Mouse (Mus musculus) MEL (cell line): ENCODE measurements at regions not wholly inside any gene's neighbourhood (a gene's known extent, or its start where the extent isn't known, plus 50 kb on each side); places are given as distances from the start of the nearest gene placed in this dataset.

Experiments
- DNase-seq: peaks from one replicate; pipeline ENCODE4 v3.0.0; 2011; ENCODE audit warnings: low read depth, low spot score
- H3K27ac ChIP-seq: 2 replicates; pipeline ENCODE4 v1.5.1; 2012; ENCODE audit warnings: low read depth, mild to moderate bottlenecking, control low read depth, low read length, moderate library complexity; ENCODE audit not compliant: control insufficient read depth
- H3K27me3 ChIP-seq, 2 experiments: fragments of 150-350 bp in 1 of 2; sonication (generic) in 1 of 2; 2 replicates each; pipeline ENCODE4 v1.6.1; 2012; ENCODE audit warnings: low read length in 2 of 2, mild to moderate bottlenecking in 2 of 2, improper control_type of control experiment in 1 of 2, moderate library complexity in 1 of 2; ENCODE audit not compliant: insufficient read depth in 2 of 2, control insufficient read depth in 1 of 2
- H3K36me3 ChIP-seq, 2 experiments: 2 replicates each; pipeline ENCODE4 v1.6.1; 2012 to 2014; ENCODE audit warnings: low read length in 2 of 2, improper control_type of control experiment in 1 of 2, inconsistent platforms in 1 of 2, mild to moderate bottlenecking in 1 of 2; ENCODE audit not compliant: insufficient read depth in 2 of 2, control insufficient read depth in 1 of 2
- H3K4me1 ChIP-seq, 2 experiments: fragments of 150-350 bp in 1 of 2; sonication (generic) in 1 of 2; 2 replicates each; pipeline ENCODE4 v1.6.1; 2012; ENCODE audit warnings: low read length in 2 of 2, improper control_type of control experiment in 1 of 2, mild to moderate bottlenecking in 1 of 2; ENCODE audit not compliant: insufficient read depth in 2 of 2, control insufficient read depth in 1 of 2
- H3K4me3 ChIP-seq, 2 experiments: fragments of 150-350 bp in 1 of 2; sonication (generic) in 1 of 2; 2 replicates each; pipeline ENCODE4 v1.5.1; 2012; ENCODE audit warnings: low read depth in 2 of 2, low read length in 2 of 2, mild to moderate bottlenecking in 2 of 2, moderate library complexity in 2 of 2, control low read depth in 1 of 2, improper control_type of control experiment in 1 of 2; ENCODE audit not compliant: control insufficient read depth in 1 of 2, insufficient read depth in 1 of 2
- H3K79me2 ChIP-seq: 2 replicates; pipeline ENCODE4 v1.6.1; 2012; ENCODE audit warnings: mild to moderate bottlenecking, low read length, moderate library complexity; ENCODE audit not compliant: control insufficient read depth, poor library complexity, insufficient read depth
- H3K9ac ChIP-seq: 2 replicates; pipeline ENCODE4 v1.6.1; 2012; ENCODE audit warnings: low read depth, mild to moderate bottlenecking, control low read depth, low read length, moderate library complexity; ENCODE audit not compliant: control insufficient read depth, poor library complexity, severe bottlenecking
- H3K9me3 ChIP-seq: fragments of 150-350 bp; sonication (generic); replicated peaks from 2 replicates; pipeline ENCODE4 v1.6.1; 2012; ENCODE audit warnings: mild to moderate bottlenecking, low read length, improper control_type of control experiment, moderate library complexity; ENCODE audit not compliant: insufficient read depth
- BHLHE40 ChIP-seq: IDR thresholded peaks from 2 replicates; pipeline ENCODE4 v1.6.1; 2012; ENCODE audit warnings: low read depth, mild to moderate bottlenecking, inconsistent platforms, low read length, improper control_type of control experiment, borderline replicate concordance
- CHD1 ChIP-seq: IDR thresholded peaks from 2 replicates; pipeline ENCODE4 v1.6.1; 2012; ENCODE audit warnings: low read depth, mild to moderate bottlenecking, inconsistent platforms, low read length, improper control_type of control experiment
- CHD2 ChIP-seq: IDR thresholded peaks from 2 replicates; pipeline ENCODE4 v1.6.1; 2011; ENCODE audit warnings: low read length, improper control_type of control experiment
- CTCF ChIP-seq, 3 experiments: IDR thresholded peaks in 2 of 3; conservative IDR thresholded peaks in 1 of 3; 2 replicates each; pipeline ENCODE4 v1.5.1; 2011 to 2012; ENCODE audit warnings: low read length in 3 of 3, low read depth in 2 of 3, mild to moderate bottlenecking in 2 of 3, improper control_type of control experiment in 1 of 3, inconsistent platforms in 1 of 3, mixed read lengths in 1 of 3, moderate library complexity in 1 of 3; ENCODE audit not compliant: control insufficient read depth in 1 of 3, insufficient read depth in 1 of 3, poor library complexity in 1 of 3, severe bottlenecking in 1 of 3
- E2F4 ChIP-seq: IDR thresholded peaks from 2 replicates; pipeline ENCODE4 v1.6.1; 2011; ENCODE audit warnings: low read depth, low read length, improper control_type of control experiment, borderline replicate concordance
- ELF1 ChIP-seq: IDR thresholded peaks from 2 replicates; pipeline ENCODE4 v1.6.1; 2014; ENCODE audit warnings: low read depth, mild to moderate bottlenecking, inconsistent platforms, low read length, improper control_type of control experiment, moderate library complexity
- EP300 ChIP-seq, 2 experiments: IDR thresholded peaks; 2 replicates each; pipeline ENCODE4 v1.6.1; 2011; ENCODE audit warnings: improper control_type of control experiment in 2 of 2, low read length in 2 of 2, low read depth in 1 of 2, mild to moderate bottlenecking in 1 of 2
- GABPA ChIP-seq: IDR thresholded peaks from 2 replicates; pipeline ENCODE4 v1.6.1; 2012; ENCODE audit warnings: low read depth, mild to moderate bottlenecking, inconsistent platforms, low read length, improper control_type of control experiment, moderate library complexity
- HCFC1 ChIP-seq: IDR thresholded peaks from 2 replicates; pipeline ENCODE4 v1.6.1; 2012; ENCODE audit warnings: low read depth, mild to moderate bottlenecking, inconsistent platforms, low read length, improper control_type of control experiment, moderate library complexity
- JUND ChIP-seq: IDR thresholded peaks from 2 replicates; pipeline ENCODE4 v1.6.1; 2011; ENCODE audit warnings: low read depth, mild to moderate bottlenecking, improper control_type of control experiment, low read length
- MAFK ChIP-seq: IDR thresholded peaks from 2 replicates; pipeline ENCODE4 v1.6.1; 2011; ENCODE audit warnings: low read depth, mild to moderate bottlenecking, low read length, improper control_type of control experiment, borderline replicate concordance
- MAX ChIP-seq: IDR thresholded peaks from 2 replicates; pipeline ENCODE4 v1.6.1; 2011; ENCODE audit warnings: low read length, improper control_type of control experiment
- MEF2A ChIP-seq: IDR thresholded peaks from 2 replicates; pipeline ENCODE4 v1.6.1; 2014; ENCODE audit warnings: low read depth, mild to moderate bottlenecking, inconsistent platforms, low read length, improper control_type of control experiment; ENCODE audit not compliant: poor library complexity, insufficient replicate concordance, severe bottlenecking; ENCODE audit errors: extremely low read depth
- MXI1 ChIP-seq: IDR thresholded peaks from 2 replicates; pipeline ENCODE4 v1.6.1; 2011; ENCODE audit warnings: mild to moderate bottlenecking, low read depth, low read length, improper control_type of control experiment
- MYB ChIP-seq: IDR thresholded peaks from 2 replicates; pipeline ENCODE4 v1.6.1; 2011; ENCODE audit warnings: mild to moderate bottlenecking, low read depth, low read length, improper control_type of control experiment
- MYC ChIP-seq: IDR thresholded peaks from 2 replicates; pipeline ENCODE4 v1.6.1; 2011; ENCODE audit warnings: low read depth, mild to moderate bottlenecking, low read length, improper control_type of control experiment, moderate library complexity
- NELFE ChIP-seq: IDR thresholded peaks from 2 replicates; pipeline ENCODE4 v1.6.1; 2011; ENCODE audit warnings: low read depth, low read length, improper control_type of control experiment
- POLR2A ChIP-seq, 2 experiments: IDR thresholded peaks; 2 replicates each; pipeline ENCODE4 v1.6.1; 2011 to 2012; ENCODE audit warnings: low read length in 2 of 2, mild to moderate bottlenecking in 2 of 2, control low read depth in 1 of 2, improper control_type of control experiment in 1 of 2, low read depth in 1 of 2, moderate library complexity in 1 of 2; ENCODE audit not compliant: control insufficient read depth in 1 of 2, insufficient read depth in 1 of 2, poor library complexity in 1 of 2
- RAD21 ChIP-seq: IDR thresholded peaks from 2 replicates; pipeline ENCODE4 v1.6.1; 2011; ENCODE audit warnings: mild to moderate bottlenecking, low read depth, low read length, improper control_type of control experiment
- SMC3 ChIP-seq: IDR thresholded peaks from 2 replicates; pipeline ENCODE4 v1.6.1; 2011; ENCODE audit warnings: low read depth, low read length, improper control_type of control experiment
- TAL1 ChIP-seq: IDR thresholded peaks from 2 replicates; pipeline ENCODE4 v1.6.1; 2012; ENCODE audit warnings: mild to moderate bottlenecking, inconsistent platforms, low read length, moderate library complexity, mixed read lengths
- UBTF ChIP-seq: IDR thresholded peaks from 2 replicates; pipeline ENCODE4 v1.6.1; 2012; ENCODE audit warnings: low read depth, mild to moderate bottlenecking, inconsistent platforms, low read length, improper control_type of control experiment, moderate library complexity, borderline replicate concordance; ENCODE audit not compliant: insufficient read depth
- USF2 ChIP-seq, 2 experiments: IDR thresholded peaks; 2 replicates each; pipeline ENCODE4 v1.6.1; 2011 to 2012; ENCODE audit warnings: improper control_type of control experiment in 2 of 2, low read length in 2 of 2, borderline replicate concordance in 1 of 2, inconsistent platforms in 1 of 2, low read depth in 1 of 2, mild to moderate bottlenecking in 1 of 2; ENCODE audit not compliant: insufficient read depth in 1 of 2
- ZC3H11A ChIP-seq: IDR thresholded peaks from 2 replicates; pipeline ENCODE4 v1.6.1; 2012; ENCODE audit warnings: low read depth, mild to moderate bottlenecking, inconsistent platforms, low read length, improper control_type of control experiment
- ZKSCAN1 ChIP-seq: IDR thresholded peaks from 2 replicates; pipeline ENCODE4 v1.6.1; 2012; ENCODE audit warnings: low read depth, mild to moderate bottlenecking, inconsistent platforms, low read length, improper control_type of control experiment, moderate library complexity
- ZNF384 ChIP-seq: IDR thresholded peaks from 2 replicates; pipeline ENCODE4 v1.6.1; 2012; ENCODE audit warnings: low read depth, mild to moderate bottlenecking, inconsistent platforms, low read length, improper control_type of control experiment

DNA sequence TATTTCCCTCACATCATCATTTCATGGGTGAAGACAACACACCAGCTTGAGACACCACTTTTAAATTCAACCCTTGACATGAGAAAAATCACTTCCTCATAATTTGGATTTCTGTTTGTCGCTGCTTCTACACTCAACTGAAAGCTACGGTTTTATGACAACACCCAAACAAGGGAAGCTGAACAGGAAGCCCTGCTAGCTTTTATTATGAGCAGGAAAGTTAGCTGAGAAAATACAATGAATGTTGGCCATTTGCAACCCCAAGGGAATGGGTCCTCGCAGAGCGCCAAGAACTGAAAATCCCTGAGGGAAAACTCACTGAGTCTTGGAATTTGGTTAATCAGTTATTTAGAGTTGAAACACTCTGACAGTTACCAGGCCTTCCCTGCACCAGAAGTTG lies 311.9 kb downstream of the Epha4 start:
- H3K9me3 ChIP-seq, result no peaks in the 10 kb centered on the region
- H3K27ac ChIP-seq, result no peak overlapping the region
- H3K27me3 ChIP-seq, result no peaks in the 10 kb centered on the region
- no peaks in the 10 kb centered on the region for H3K36me3 ChIP-seq
- no peak overlapping the region for H3K4me3 ChIP-seq
- H3K9ac ChIP-seq, result no peak overlapping the region
- no peak for DNase-seq
- TF ChIP-seq USF2 (IDR thresholded peaks at IDR 0.05; ENCODE audit: borderline replicate concordance in 1 of 2, insufficient read depth in 1 of 2, low read depth in 1 of 2, low read length in 2 of 2), result no peak
- no peak for TF ChIP-seq HCFC1
- TF ChIP-seq MEF2A, result no peak
- no peak for TF ChIP-seq JUND
- no peak for TF ChIP-seq MAX
- no peak for TF ChIP-seq ZKSCAN1
- no peak for TF ChIP-seq CHD2
- no peak for TF ChIP-seq ELF1
- TF ChIP-seq ZC3H11A, result no peak
- no peak for TF ChIP-seq CHD1
- TF ChIP-seq BHLHE40, result no peak
- no peak for TF ChIP-seq MAFK
- no peak for TF ChIP-seq SMC3
- no peak for TF ChIP-seq RAD21
- TF ChIP-seq ZNF384, result no peak
- no peak for TF ChIP-seq E2F4
- TF ChIP-seq MYC, result no peak
- no peak for TF ChIP-seq EP300 (IDR thresholded peaks at IDR 0.05; ENCODE audit: low read depth in 1 of 2, low read length in 2 of 2)
- H3K4me1 ChIP-seq, result no peaks in the 10 kb centered on the region
- no peaks in the 10 kb centered on the region for H3K79me2 ChIP-seq

DNA sequence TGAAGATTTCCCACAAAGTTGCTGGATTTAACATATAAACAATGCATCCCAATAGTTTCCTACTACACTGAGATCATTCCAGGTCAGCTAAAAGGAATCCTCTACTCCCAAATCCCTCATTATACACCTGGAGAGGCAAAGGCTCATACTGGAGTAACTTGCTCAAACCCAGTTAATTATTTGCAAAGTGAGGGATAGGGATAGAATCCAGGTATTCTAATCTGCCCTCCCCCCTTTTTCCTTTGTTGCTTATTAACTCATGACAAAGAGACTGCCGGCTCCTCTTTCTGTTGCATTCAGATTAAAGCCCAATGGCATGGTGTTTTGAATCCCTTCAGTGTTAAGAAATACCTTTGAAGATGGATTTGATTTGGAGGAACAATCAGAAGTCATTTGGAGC lies 308.4 kb downstream of the Epha4 start:
- Histone ChIP-seq H3K4me3 (no peak overlapping the region), H3K36me3 (no peaks in the 10 kb centered on the region), H3K9ac (no peak overlapping the region), H3K4me1 (no peaks in the 10 kb centered on the region), H3K27me3 (no peaks in the 10 kb centered on the region), H3K27ac (no peak overlapping the region), H3K9me3 (no peaks in the 10 kb centered on the region), H3K79me2 (no peaks in the 10 kb centered on the region)
- no peak for TF ChIP-seq POLR2A (IDR thresholded peaks at IDR 0.05; ENCODE audit: control insufficient read depth in 1 of 2, insufficient read depth in 1 of 2, low read depth in 1 of 2, low read length in 2 of 2, poor library complexity in 1 of 2)
- TF ChIP-seq ZKSCAN1, result no peak
- TF ChIP-seq EP300 (IDR thresholded peaks at IDR 0.05; ENCODE audit: low read depth in 1 of 2, low read length in 2 of 2), result no peak
- TF ChIP-seq BHLHE40, result no peak
- TF ChIP-seq MEF2A, result no peak
- no peak for TF ChIP-seq E2F4
- TF ChIP-seq CHD1, result no peak
- TF ChIP-seq MYB, result no peak
- TF ChIP-seq RAD21, result no peak
- TF ChIP-seq MXI1, result no peak
- no peak for TF ChIP-seq TAL1
- no peak for TF ChIP-seq CHD2
- no peak for TF ChIP-seq UBTF
- no peak for TF ChIP-seq JUND
- no peak for TF ChIP-seq ZC3H11A
- TF ChIP-seq CTCF (IDR thresholded peaks at IDR 0.05 in 2 of 3, conservative IDR thresholded peaks at IDR 0.05 in 1 of 3; ENCODE audit: control insufficient read depth in 1 of 3, insufficient read depth in 1 of 3, low read depth in 2 of 3, low read length in 3 of 3, poor library complexity in 1 of 3, severe bottlenecking in 1 of 3), result no peak
- TF ChIP-seq NELFE, result no peak
- TF ChIP-seq SMC3, result no peak
- TF ChIP-seq GABPA, result no peak
- DNase-seq, result no peak
